Mouse (Mus musculus) CH12.LX (cell line): ENCODE data around the gene Dtx1.
A peak's percentile ranks its signal among the peaks of the same experiment; 100 is the strongest.

Source experiments
- BHLHE40 ChIP-seq: IDR thresholded peaks from 2 replicates; pipeline ENCODE4 v1.6.1; 2011; ENCODE audit warnings: mild to moderate bottlenecking, low read depth, low read length, improper control_type of control experiment
- CTCF ChIP-seq, 2 experiments: IDR thresholded peaks in 1 of 2; conservative IDR thresholded peaks in 1 of 2; 2 replicates each; pipeline ENCODE4 v1.5.1; 2011 to 2012; ENCODE audit warnings: low read depth in 2 of 2, low read length in 2 of 2, improper control_type of control experiment in 1 of 2, inconsistent platforms in 1 of 2, mild to moderate bottlenecking in 1 of 2, moderate library complexity in 1 of 2
- EP300 ChIP-seq: IDR thresholded peaks from 2 replicates; pipeline ENCODE4 v1.6.1; 2011; ENCODE audit warnings: low read length, improper control_type of control experiment
- MEF2A ChIP-seq: IDR thresholded peaks from 2 replicates; pipeline ENCODE4 v1.6.1; 2014; ENCODE audit warnings: low read depth, mild to moderate bottlenecking, inconsistent platforms, low read length, improper control_type of control experiment, borderline replicate concordance
- POLR2A ChIP-seq: IDR thresholded peaks from 2 replicates; pipeline ENCODE4 v1.6.1; 2011; ENCODE audit warnings: low read depth, mild to moderate bottlenecking, improper control_type of control experiment, low read length
- RCOR1 ChIP-seq: conservative IDR thresholded peaks from 2 replicates; pipeline ENCODE4 v1.6.1; 2012; ENCODE audit warnings: low read depth, mild to moderate bottlenecking, inconsistent platforms, low read length, improper control_type of control experiment
- USF2 ChIP-seq: conservative IDR thresholded peaks from 2 replicates; pipeline ENCODE4 v1.6.1; 2011; ENCODE audit warnings: low read depth, low read length, improper control_type of control experiment

DNA sequence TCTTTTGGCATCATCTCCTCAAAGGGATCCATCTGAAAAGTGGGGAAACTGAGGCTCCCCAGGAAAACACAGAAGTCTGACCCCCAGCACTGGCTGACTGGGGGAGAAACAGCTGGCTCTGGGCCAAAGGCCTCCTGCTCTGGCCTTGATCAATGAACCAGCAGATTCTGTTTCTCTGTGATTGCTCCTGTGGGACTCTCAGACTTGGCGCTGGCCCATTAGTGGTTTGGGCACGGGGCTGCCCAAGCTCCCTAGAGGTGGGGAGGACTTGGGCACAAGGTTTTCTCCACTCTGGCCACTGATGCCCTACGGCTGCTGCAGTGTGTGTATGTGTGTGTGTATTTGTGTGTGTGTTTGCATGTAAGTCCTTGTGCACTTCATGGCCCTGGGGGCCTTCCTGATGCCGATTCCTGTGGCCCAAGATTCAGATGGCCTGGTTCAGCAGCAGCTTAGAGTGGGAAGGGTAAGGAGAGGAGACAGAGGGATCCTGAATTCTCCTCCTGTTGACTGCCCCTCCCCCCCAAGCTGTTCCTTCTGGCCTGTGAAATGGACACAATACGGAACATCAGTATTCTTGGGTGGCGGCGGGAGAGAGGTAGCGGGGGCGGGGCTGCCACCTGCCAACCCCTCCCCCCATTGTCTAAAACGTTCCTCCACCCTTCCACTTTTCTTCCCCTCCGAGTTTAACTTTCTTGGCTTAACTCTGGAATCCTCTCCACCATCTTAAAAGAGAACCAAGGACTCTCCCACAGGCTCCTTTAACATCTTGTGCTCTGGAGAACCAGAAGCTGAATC, 10.5 kb downstream of the Dtx1 start:
- TF ChIP-seq CTCF (conservative IDR thresholded peaks at IDR 0.05 in 1 of 2, IDR thresholded peaks at IDR 0.05 in 1 of 2; ENCODE audit: low read depth in 2 of 2, low read length in 2 of 2) = no peak
- TF ChIP-seq POLR2A = no peak
- TF ChIP-seq EP300 = no peak
- TF ChIP-seq USF2 = no peak
- no peak for TF ChIP-seq MEF2A
- no peak for TF ChIP-seq RCOR1
- 0 out of 2 replicates have a peak, but pooled peaks have one; percentile 27 for TF ChIP-seq BHLHE40
